Mouse (Mus musculus) spleen, adult 18-20 months (tissue): Measurements from ENCODE around the gene Scyl1.
"Not testable (repeated sequence)": the region's sequence is repeated elsewhere in the genome, so short reads cannot be mapped to it uniquely, and the experiment has no call there.

Source experiments
- DNase-seq, 2 experiments: peaks; one replicate each; pipeline ENCODE4 v3.0.0; 2022; ENCODE audit warnings: mixed read lengths in 2 of 2

The Scyl1 gene

GRCm38 (mm10) chr19:5770925-5771860 is at the start of gene Scyl1:
Gene Scyl1, minus strand, starts transcription at chr19:5771419.
- DNase-seq = peak; percentile 92 to 97

- DNase-seq = no peak
These were observed 48.3 kb upstream of the Scyl1 start for GRCm38 (mm10) chr19:5819549-5819948.

GRCm38 (mm10) chr19:5818590-5818977 is 47.4 kb upstream of the Scyl1 start:
- no peak for DNase-seq

GRCm38 (mm10) chr19:5817703-5818589 is 46.7 kb upstream of the Scyl1 start:
- DNase-seq = peak; percentile 78 to 83

GRCm38 (mm10) chr19:5815928-5816327 is 44.7 kb upstream of the Scyl1 start:
- no peak for DNase-seq

- DNase-seq = no peak
These were observed 43.8 kb upstream of the Scyl1 start for GRCm38 (mm10) chr19:5815010-5815409.

- not testable (repeated sequence) for DNase-seq
These were observed 42.8 kb upstream of the Scyl1 start for GRCm38 (mm10) chr19:5814048-5814447.

- DNase-seq = no peak
These were observed 42.3 kb upstream of the Scyl1 start for GRCm38 (mm10) chr19:5813567-5813966.

- DNase-seq = no peak
These were observed 40.7 kb upstream of the Scyl1 start for GRCm38 (mm10) chr19:5811771-5812504.

- no peak for DNase-seq
These were observed 39.8 kb upstream of the Scyl1 start for GRCm38 (mm10) chr19:5810840-5811563.

GRCm38 (mm10) chr19:5810103-5810839 is 39.1 kb upstream of the Scyl1 start:
- no peak for DNase-seq

- no peak for DNase-seq
These were observed 38.5 kb upstream of the Scyl1 start for GRCm38 (mm10) chr19:5809712-5810089.

- no peak for DNase-seq
These were observed 37.9 kb upstream of the Scyl1 start for GRCm38 (mm10) chr19:5808955-5809711.

- DNase-seq = no peak
These were observed 36.5 kb upstream of the Scyl1 start for GRCm38 (mm10) chr19:5807740-5808139.

GRCm38 (mm10) chr19:5806809-5807205 is 35.6 kb upstream of the Scyl1 start:
- no peak for DNase-seq

GRCm38 (mm10) chr19:5806051-5806808 is 35.0 kb upstream of the Scyl1 start:
- DNase-seq = no peak

GRCm38 (mm10) chr19:5804371-5804899 is 33.2 kb upstream of the Scyl1 start:
- no peak for DNase-seq

- DNase-seq = no peak
These were observed 32.7 kb upstream of the Scyl1 start for GRCm38 (mm10) chr19:5803881-5804279.

GRCm38 (mm10) chr19:5803041-5803880 is 32.0 kb upstream of the Scyl1 start:
- peak; percentile 99 to 100 for DNase-seq
